Mouse (Mus musculus): ENCODE measurements around the gene Wipi1.
A peak's percentile ranks its signal among the peaks of the same experiment; 100 is the strongest.

Gene Wipi1

DNA sequence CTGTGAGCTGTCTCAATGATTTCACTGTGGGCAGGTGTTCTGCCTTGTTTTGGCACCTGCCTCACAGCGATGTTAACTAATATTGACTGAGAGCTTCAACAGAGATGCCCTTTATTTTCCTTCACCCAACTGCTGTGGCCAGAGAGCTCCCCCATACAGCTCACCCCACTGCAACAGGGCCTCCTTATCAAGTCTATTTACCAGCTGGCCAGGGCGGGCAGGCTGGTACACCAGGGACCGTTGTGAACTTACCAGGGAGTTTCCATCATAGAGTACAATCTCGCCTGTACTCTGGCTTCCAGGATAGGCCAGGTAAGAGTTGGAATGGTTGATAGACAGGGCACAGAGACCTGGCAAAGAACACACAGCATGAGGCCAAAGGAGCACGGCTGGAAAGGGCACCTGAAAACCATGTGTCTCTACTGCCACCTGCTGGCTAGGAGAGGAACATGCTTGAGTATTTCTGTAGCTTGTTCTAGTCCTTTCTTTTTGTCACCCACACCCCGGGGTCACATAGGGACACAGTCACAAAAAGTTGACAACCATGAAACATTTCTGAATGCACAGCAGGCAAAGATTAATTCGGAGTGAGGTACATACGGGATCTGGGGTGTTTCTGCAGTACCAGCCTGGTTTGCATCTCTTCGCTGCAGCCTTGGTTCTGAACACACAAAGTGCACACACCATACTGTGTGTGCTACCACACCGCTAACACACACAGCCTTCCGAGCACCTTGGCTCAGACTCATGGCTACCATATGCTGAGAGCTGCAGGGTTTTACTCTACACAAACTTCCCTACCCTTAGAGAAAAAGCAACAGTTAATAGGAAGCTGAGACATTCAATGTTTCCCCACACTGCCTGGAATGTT is 26.7 kb downstream of the Wipi1 start:
- peak; percentile 81; the same call in 1 of the 2 replicates for ATAC-seq (ENCODE audit: insufficient number of reproducible peaks, low FRiP score, low TSS enrichment)

DNA sequence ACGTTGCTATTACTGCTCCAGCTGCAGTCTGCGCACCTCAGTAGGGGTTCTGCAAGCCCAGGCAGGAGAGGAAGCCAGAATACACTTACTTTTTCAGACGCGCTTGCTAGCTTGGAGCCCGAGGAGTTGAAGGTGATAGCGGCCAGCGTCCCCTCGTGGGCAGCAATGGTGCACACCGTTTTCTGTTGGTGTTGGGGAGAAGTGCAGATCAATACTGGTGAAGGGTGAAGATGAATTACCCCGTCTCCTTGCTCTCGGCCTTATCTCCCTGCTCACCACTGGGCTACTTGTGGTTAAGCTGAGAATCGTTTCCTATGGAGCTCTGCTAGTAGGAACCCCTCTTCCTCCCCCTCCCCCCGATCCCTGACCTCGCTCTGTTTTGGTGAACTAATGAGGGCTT is 27.8 kb downstream of the Wipi1 start:
- no peak for ATAC-seq (ENCODE audit: insufficient number of reproducible peaks, low FRiP score, low TSS enrichment)

DNA sequence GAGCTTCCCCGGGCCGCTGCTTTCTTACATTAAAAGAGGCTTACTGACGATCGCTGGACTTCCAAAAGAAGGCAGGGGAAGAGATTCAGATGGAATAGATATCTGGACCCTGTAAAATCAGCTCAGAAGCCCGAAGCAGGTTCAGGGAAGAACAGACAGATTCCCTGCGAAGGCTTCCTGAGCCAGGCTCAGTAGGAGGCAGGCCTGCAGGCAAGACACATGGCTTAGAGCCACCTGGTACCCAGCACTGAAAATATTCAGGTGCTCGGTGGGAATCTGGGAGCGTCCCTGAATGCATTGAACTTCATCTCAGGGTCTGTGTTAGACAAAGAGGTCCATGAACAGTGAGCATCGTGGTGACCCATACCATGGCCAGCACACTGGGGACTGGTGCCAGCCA is 31.8 kb downstream of the Wipi1 start:
- no peak for ATAC-seq (ENCODE audit: insufficient number of reproducible peaks, low FRiP score, low TSS enrichment)

DNA sequence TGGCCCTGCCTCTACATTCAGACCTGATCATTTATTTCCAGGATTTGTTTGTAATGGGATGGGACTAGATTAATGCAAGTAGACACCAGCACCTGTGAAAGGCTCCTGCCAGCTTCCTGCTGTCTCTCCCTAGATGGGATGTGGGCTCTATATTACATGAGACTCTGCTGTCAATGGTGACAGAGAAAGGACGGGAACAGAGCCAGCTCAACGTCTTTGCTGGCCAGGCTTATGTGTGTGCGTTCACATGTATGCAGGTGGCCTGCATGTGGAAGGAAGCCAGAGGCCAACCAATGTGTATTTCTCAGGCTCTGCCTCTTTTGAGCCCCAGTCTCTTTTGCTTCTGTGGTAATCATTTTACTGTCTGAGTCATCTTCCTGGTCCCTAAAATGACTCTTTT is 33.2 kb downstream of the Wipi1 start:
- no peak for ATAC-seq (ENCODE audit: insufficient number of reproducible peaks, low FRiP score, low TSS enrichment)

DNA sequence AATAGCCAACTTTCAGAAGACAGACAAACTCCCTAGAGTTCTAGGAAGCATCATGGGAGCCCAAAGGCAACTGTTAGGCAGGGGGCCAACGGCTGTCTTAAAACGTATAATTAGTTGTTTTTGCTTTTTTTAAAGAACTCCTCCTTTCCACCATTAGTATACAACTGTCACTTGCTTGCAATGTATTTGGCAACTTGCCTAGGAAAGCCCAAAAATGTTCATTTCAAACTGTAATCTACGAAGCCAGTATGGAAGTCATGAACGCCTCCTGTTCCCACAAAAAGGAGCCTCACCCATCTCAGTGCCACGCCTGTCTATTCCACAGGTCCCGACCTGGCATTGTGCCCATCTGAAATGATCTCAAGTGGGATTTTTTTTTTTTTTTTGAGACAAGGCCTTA is 35.9 kb downstream of the Wipi1 start:
- no peak for ATAC-seq (ENCODE audit: insufficient number of reproducible peaks, low FRiP score, low TSS enrichment)

DNA sequence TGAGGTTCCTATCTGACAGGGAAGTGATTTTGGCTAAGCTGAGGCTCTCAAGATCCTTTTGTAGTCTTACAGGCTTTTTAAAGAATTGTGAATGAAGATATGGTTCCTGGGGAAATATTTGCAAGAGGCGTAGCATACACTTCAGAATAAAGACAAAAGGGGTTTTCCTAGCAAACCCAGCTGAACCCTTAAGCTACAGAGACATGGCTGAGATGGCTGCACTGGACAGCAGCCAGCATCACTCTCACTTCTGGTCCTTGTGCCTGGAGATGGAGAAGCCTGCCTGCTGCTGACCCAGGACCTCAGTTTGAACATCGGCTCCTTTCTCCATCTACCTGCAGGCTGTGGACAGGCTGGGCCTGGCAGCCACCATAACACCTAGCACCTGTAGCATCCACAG is 37.2 kb downstream of the Wipi1 start:
- ATAC-seq (ENCODE audit: insufficient number of reproducible peaks, low FRiP score, low TSS enrichment), result no peak

DNA sequence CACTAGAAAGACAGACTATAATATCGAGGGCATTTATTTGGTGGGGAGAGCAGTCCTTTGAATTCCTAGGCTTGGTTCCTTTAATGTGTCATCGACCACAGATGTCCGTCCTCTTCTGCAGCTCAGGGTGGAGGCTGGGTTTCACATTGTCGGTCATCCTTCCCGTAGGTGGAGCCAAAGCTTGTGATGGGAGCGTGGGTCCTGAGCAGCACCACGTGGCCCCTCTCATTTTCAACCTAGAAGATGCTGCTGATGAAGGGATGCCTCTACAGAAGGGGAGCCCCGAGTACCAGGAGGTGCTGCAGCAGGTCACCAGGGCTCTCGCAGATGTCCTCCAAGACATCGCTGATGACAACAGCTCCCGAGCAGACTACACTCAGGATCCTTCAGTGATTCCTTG is 39.7 kb downstream of the Wipi1 start:
- no peak for ATAC-seq (ENCODE audit: insufficient number of reproducible peaks, low FRiP score, low TSS enrichment)

DNA sequence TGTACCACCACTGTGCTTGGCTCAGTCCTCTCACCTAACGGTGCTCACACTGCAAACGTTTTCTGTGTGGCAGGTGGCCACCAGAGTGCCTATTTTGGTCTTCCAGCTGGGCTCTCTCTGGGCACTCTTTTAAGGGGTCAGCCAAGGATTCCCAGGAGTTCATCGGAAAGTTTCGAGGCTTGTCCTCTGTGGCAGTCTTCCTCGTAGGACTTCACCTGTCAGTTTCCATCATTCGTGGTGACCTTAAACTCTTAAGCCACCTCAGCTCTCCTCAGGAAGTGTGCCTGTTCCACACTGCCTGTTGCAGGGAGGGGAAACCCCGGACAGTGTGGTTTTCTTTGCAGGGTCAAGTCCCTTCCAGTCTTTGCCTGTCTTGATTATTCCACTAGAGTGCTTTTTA is 42.0 kb downstream of the Wipi1 start:
- ATAC-seq (ENCODE audit: insufficient number of reproducible peaks, low FRiP score, low TSS enrichment), result no peak

DNA sequence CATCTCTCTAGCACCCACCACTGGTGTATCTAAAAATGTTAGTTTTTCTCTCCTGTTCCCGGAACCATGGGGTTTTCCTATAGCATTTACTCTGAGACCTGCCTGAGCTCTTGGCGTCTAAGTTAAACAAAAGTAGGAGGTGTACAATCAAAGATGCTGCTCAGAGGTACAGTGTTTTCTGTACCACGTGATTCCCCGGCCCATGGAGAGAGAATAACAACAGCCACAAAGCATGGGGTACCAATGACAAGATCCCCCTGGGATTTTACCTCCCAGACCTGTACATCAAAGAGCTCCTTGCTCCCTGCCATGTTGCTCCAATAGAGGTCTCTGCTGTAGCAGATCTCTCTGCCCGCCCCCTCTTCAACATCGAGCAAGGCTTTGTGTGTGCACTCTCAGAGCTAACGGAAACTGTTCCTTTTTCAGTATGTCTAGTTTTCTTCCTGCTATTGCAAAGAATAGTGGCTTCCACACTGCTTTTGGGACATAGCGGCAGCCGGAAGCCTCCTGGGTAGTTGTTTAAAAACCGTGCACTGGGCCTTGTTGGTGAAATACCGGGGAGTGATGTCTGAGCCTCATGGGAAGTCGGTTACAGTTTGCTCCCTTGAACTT is 42.7 kb downstream of the Wipi1 start:
- ATAC-seq (ENCODE audit: insufficient number of reproducible peaks, low FRiP score, low TSS enrichment), result no peak

DNA sequence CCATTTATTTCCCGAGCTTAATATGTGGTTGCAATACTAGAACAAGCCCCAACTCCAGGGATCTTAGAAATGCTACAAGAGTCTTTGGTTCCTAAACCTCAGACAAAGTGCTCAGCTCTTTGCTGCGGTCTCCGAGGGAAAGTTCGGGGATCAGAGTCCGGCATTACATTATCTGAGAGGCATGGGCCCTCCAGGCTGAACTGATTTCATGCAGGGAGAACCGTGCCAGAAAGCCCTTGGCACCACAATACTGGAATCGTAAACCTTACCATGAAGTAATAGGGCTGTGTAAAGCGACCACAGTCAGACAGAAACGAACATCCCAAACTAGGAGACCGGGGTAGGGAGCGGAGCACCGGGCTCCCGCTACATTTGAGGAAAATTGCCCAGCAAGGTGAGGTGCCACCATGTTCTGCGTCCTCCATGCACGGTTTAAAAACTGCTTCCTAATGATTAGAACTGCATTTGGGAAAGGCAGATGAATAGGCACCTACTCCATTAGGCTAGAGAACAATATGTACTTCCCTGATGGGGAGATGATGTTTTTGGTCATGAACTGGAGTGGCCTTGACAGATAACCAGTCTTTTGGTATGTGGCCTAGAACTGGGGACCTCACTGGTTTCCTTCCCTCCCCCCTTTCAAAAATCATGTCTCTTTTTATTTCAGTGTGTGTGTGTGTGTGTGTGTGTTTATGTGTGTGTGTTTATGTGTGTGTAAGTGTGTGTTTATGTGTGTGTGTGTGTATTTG is 47.1 kb downstream of the Wipi1 start:
- ATAC-seq (ENCODE audit: insufficient number of reproducible peaks, low FRiP score, low TSS enrichment), result no peak

DNA sequence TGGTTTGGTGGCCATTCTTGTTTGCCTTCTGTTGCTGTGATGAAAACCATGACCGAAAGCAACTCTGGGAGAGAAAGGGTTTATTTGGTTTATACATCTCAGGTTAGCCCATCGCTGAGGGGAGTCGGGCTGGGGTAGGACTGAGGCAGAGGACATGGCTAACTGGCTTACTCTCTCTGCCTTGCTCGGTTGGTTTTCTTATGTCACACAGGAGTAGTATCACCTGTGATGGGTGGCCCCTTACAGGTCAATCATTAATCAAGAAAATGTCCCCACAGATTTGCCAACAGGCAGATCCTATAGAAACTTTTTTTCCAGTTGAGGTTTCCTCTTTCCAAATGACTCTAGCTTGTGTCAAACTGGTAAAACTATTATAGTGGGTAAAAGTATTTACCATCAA is 48.1 kb downstream of the Wipi1 start:
- no peak for ATAC-seq (ENCODE audit: insufficient number of reproducible peaks, low FRiP score, low TSS enrichment)

DNA sequence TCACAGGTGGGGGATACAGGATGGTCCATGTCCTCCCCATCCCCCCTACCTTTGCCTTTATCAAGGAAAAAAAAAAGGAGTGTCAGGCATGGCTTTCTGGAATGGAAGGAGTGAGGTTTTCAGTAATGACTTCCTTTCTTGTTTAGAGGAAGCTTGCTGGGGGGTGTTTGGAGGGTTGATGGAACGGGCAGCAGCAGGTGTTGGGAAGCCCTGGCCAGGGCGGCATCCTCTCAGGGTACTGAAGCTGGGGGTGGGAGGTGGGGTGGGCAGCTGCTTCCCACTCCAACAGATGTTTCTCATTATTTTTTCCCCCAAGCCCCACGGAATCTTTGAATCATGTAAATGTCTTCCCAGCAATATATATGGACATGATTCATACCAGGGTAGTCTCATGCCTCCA is 50.3 kb downstream of the Wipi1 start:
- ATAC-seq (ENCODE audit: insufficient number of reproducible peaks, low FRiP score, low TSS enrichment), result no peak

DNA sequence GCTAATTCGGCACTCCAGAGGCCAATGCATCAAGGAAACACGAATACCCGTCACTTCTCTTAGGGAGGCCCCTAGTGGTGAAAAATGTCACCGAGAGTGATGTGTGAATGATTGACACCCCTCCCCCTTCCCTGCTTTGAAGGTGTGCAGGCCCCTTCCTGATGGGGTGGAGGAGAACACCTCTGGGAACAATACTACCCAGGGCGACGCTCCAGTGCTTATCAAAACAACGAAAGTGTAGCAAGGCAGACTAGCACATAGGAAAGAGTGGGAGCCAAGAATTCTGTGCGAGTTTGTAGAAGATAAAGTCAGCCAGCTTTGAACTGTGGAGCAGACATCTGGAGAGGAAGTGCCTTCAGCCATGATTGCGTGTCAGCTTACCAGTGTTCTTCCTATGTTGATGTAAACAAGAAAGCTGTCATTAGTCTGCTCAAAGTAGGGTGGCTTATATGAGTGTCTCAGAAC is 50.9 kb downstream of the Wipi1 start:
- no peak for ATAC-seq (ENCODE audit: insufficient number of reproducible peaks, low FRiP score, low TSS enrichment)

DNA sequence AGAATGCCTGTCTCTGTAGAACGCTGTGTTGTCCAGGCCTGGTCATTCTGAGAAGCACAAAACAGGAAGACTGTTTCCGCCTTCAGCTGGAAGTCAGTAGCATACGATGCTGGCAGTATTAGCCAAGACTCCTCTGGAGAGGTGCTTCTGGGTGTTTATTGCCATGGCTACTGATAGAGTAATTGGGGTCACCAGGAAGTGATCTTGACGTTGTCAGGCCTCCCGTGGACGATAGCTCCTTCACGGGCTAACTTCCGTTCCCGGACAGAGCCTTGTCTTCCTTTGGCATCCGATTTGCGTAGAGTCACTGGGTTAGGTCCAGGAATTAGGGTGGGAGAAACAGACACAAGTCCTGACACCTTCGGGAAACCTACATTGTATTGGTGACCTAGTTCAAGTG is 52.5 kb downstream of the Wipi1 start:
- no peak for ATAC-seq (ENCODE audit: insufficient number of reproducible peaks, low FRiP score, low TSS enrichment)

DNA sequence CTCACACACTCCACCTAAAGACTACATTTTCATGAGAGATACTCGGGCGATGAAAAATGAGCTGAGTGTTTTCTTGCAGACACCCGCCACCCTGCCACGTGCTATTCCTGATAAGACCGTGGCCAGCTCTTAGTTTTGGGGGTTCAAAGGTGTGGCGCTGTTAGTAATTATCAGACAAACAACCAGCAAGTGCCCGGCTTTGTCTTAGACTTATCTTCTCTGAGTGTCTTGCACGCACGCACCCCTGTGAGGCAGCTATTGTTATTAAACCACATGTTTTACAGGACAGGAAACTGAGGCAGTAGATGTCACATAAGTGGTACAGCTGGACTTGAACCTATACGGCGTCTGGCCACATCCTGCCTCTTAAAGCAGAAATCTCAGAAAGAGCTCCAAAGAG is 54.3 kb downstream of the Wipi1 start:
- ATAC-seq (ENCODE audit: insufficient number of reproducible peaks, low FRiP score, low TSS enrichment), result no peak

DNA sequence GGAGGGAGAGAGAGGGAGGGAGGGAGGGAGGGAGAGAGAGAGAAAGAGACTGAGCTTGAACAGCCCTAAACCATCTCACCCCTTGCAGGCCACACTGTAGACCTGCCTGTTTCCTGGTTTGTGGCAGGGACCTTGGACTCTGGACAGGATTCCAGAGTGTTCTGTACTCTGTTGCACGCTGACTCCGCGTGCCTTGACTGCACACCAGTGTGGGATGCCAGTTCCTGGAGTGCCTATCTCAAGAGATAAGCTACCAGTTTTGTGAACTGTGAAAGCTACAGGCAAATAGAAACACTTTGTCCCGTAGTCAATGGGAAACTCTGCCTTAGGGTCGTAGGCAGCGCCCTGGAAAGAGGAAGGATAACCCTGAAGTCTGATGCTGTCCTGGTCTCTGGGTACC is 55.6 kb downstream of the Wipi1 start:
- no peak for ATAC-seq (ENCODE audit: insufficient number of reproducible peaks, low FRiP score, low TSS enrichment)

DNA sequence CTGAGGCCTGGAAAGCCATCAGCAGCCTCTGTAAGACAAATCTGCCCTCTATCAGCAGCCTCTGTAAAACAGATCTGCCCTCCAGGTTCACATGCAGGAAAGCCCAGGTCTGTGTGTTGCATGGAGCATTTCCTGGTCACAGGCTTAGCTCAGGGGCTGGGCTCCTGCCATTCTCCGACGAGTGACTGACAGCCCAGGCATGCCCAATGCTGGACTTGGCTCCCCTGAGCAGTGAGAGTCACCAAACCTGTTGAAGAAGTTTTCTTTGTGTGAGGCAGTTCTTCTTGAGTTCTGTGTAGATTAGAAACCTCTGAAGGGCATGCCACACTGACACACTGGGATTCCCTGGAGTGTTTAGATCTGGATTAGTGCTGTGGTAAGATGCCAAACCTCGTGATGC is 57.3 kb downstream of the Wipi1 start:
- ATAC-seq (ENCODE audit: insufficient number of reproducible peaks, low FRiP score, low TSS enrichment), result no peak

DNA sequence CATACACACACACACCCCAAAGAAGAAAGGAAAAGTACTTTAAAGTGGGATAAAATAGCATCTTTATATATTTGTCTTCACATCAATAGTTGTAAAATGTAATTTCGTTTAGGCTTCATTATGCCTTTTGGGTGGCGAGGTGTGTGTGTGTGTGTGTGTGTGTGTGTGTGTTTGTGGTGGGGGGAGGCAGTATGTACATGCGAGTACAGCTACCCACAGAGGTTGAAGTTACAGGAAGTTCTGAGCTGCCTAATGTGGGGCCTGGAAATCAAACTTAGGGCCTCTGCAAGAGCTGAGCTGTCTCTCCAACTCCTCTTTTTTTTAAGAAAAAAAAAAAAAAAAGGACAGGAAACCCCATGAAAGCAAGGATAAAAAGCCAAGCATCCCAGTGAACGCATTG is 57.8 kb downstream of the Wipi1 start:
- ATAC-seq (ENCODE audit: insufficient number of reproducible peaks, low FRiP score, low TSS enrichment), result no peak

DNA sequence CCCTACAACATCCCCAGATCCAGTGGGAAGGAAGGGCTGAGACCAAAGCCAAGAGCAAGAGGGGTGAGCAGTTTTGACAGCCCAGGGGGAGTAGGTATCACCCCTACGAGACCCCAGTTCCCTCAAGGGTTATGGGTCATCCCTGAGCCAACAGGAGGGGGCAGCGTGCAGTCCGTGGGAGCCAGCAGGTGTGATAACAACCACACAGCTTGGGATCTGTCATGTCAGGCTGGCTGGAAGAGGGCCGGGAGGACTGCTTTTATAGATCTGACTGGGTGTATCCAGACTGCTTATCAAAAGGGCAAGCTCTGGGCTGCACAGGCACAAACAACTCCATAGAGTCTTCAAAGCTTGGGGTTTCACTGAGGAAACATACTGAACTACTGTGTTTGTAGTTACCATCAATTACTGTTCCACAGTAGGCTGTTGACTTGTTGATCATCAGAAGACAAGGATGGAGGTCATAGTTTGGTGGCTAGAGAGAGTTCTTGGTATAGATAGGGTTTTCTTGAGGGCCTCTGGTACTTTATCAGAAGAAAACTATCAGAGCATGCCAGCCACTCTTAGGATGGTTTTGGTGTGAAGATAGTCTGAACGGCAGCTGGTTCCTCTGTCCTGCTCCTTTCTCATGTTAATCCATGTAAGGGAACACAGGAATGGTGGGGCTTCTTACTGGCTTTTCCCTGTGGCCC is 62.0 kb downstream of the Wipi1 start:
- ATAC-seq (ENCODE audit: insufficient number of reproducible peaks, low FRiP score, low TSS enrichment), result no peak

DNA sequence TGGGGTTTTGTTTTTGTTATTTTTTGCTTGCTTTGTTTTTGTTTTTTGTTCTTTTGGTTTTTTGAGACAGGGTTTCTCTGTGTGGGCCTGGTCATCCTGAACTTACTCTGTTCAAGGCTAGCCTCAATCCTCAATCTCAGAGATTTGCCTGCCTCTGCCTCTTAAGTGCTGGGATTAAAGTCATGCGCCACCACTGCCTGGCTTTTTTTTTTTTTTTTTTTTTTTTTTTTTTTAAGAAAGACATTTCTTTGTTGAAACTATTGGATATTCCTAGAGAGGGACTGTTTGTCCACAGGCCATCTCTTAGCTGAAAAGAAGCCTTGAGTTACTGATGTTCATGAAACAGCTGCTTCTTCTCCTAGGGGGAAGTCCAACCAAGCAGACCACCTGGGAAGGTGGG is 64.1 kb downstream of the Wipi1 start:
- no peak for ATAC-seq (ENCODE audit: insufficient number of reproducible peaks, low FRiP score, low TSS enrichment)

Data from cerebellum, adult (tissue).